Mouse (Mus musculus) cerebellum, adult 2 months (tissue): ENCODE measurements around the gene Ctsw. TPM values are rescaled to one million over a fixed set of nuclear protein-coding genes. Genes with fewer than 3 reads are reported as not detected.
A peak's percentile ranks its signal among the peaks of the same experiment; 100 is the strongest.
"Not testable (repeated sequence)": the region's sequence is repeated elsewhere in the genome, so short reads cannot be mapped to it uniquely, and the experiment has no call there.

ENCODE experiments used
- DNase-seq, 2 experiments: peaks; one replicate each; pipeline ENCODE4 v3.0.0; 2021
- H3K27ac ChIP-seq: fragments of 200-500 bp; 2 replicates; pipeline ENCODE4 v1.5.1; 2012; ENCODE audit warnings: low read length, control low read depth, inconsistent platforms; ENCODE audit not compliant: insufficient read depth
- H3K27me3 ChIP-seq: fragments of 200-500 bp; 2 replicates; pipeline ENCODE4 v1.6.1; 2012; ENCODE audit warnings: inconsistent platforms, mild to moderate bottlenecking, low read length, moderate library complexity; ENCODE audit not compliant: control insufficient read depth, insufficient read depth
- H3K4me1 ChIP-seq: fragments of 200-500 bp; 2 replicates; pipeline ENCODE4 v1.6.1; 2011; ENCODE audit warnings: low read length; ENCODE audit not compliant: control insufficient read depth, insufficient read depth
- H3K4me3 ChIP-seq: fragments of 200-500 bp; replicated peaks from 2 replicates; pipeline ENCODE3; 2011; ENCODE audit warnings: mild to moderate bottlenecking, low read depth, low read length, control low read depth; ENCODE audit not compliant: insufficient read depth
- CTCF ChIP-seq: fragments of 200-500 bp; IDR thresholded peaks from 2 replicates; pipeline ENCODE4 v1.5.1; 2011; ENCODE audit warnings: low read depth, mild to moderate bottlenecking, control low read depth, low read length, moderate library complexity, borderline replicate concordance; ENCODE audit not compliant: insufficient read depth
- POLR2A ChIP-seq: fragments of 200-500 bp; IDR thresholded peaks from 2 replicates; pipeline ENCODE4 v1.6.1; 2011; ENCODE audit warnings: low read length, control low read depth, borderline replicate concordance; ENCODE audit not compliant: insufficient read depth
- WGBS: fragments of 180-500 bp; shearing (Covaris S2); methylation state at CpG from one replicate; pipeline ENCODE4 v1.1.7; 2018; 5-methylcytosine and 5-hydroxymethylcytosine counted together
- polyA plus RNA-seq: library from polyadenylated mRNA; depleted of rRNA; stranded (reverse); fragments of >200 nt; gene quantifications from 2 replicates; pipeline ENCODE4 v1.2.3, GENCODE M21; 2012

Ctsw gene
- polyA plus RNA-seq, 1 experiment: 1.5 TPM

DNA sequence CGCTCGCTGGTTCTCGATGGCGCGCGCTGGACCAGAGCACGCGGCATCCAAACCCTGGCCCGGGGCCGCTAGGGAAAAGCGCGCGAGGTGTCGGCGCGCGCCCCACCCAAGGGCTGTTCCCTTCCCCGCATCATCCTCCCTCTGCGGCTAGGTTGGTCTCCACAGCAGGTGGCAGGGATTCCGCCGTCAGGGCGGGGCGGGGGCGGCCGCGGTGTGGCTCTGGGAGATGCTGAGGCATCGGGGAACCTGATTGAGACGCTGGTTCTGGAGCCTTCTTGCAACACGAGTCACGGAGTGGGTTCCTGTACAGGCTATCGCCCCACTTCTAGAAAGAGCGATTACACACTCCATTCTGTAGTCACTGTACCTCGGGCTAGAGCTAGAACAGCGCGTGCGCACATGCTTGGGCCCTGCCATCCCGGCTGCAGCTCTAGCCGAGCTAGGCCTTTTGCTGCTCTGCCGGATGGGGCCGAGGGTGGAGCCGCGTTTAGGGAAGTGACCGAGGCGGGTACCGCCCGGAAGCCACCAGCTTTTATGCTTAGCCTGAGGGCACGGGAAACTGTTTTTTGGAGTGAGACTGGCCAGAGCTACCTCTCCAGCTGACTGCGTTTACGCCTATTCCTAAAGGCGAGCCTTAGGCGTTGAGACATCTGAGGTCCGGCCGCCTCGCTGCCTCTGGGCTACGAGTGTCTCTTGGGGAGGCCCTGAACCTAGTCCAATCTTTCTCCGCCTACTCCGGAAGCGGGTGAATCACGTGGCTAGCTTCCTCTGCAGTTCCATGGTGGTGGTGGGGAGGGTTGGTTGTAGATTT lies 22.8 kb upstream of the Ctsw start:
- TF ChIP-seq POLR2A (peak; percentile 42; the same call in 1 of the 2 replicates), CTCF (no peak)
- DNase-seq: peak; percentile 83 to 85
- Histone ChIP-seq H3K27me3 (no peaks in the 10 kb centered on the region), H3K4me1 (peaks cover 12% of the 10 kb centered on the region), H3K4me3 (peak overlapping the region; percentile 88), H3K27ac (peak overlapping the region; percentile 69)
- under 1% methylated on average over 59 of the region's 59 CpGs for WGBS

DNA sequence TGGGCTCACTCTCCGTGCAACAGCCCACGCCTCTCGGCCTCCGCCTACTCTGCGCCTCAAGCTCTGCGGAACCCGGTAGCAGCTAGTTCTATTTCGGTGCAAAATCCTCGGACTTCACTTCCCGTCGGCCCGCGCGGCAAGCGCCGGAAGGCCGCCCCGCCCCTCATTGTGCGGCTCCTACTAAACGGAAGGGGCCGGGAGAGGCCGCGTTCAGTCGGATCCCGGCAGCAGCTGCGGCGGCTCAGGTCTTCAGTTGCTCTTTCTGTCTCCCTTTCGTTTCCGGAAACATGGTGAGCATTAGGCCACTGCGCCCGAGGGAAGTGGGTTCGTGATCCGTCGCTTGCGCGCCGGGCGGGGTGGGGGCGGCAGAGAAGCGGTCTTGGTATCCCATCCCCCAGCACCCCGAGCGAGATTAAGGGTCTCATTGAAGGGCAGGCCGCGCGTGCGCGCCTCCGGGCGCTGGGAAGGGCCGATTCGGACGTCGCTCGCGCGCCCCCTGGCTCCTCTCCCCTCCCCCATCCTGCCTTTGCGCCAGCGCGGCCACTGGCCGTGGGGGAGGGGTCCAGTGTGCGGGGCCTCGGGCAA lies 22.1 kb upstream of the Ctsw start, which contains the start of gene Cfl1:
Gene Cfl1 (plus strand): TSS at position 143 of the 585 bp plus-strand sequence.
- Histone ChIP-seq H3K4me1 (peaks cover 17% of the 10 kb centered on the region), H3K27me3 (no peaks in the 10 kb centered on the region), H3K27ac (peak within 1 kb of the TSS; percentile 92), H3K4me3 (peak within 1 kb of the TSS; percentile 88)
- TF ChIP-seq CTCF: no peak
- peak; percentile 89 for TF ChIP-seq POLR2A
- peak; percentile 94 to 97 for DNase-seq
- WGBS: 1% methylated on average over 62 of the region's 62 CpGs

DNA sequence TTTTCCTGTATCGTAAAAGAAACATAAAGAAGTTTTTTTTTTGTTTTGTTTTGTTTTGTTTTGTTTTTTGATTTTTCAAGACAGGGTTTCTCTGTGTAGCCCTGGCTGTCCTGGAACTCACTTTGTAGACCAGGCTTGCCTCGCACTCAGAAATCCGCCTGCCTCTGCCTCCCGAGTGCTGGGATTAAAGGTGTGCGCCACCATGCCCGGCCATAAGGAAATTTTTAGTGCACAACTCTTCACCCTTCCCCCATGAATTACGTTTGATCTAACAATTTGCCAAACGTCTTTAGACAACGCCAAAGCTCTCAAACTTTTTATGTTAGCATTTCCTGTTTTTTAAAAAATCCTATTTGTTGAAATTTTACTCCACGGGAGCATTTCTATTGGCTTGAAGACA lies 21.4 kb upstream of the Ctsw start:
- not testable (repeated sequence) for H3K27me3 ChIP-seq, H3K27ac ChIP-seq, H3K4me3 ChIP-seq
- peaks cover 24% of the 10 kb centered on the region for H3K4me1 ChIP-seq
- DNase-seq: peak in 1 of 2 experiments; percentile 34
- WGBS: 22% methylated on average over 10 of the region's 10 CpGs

DNA sequence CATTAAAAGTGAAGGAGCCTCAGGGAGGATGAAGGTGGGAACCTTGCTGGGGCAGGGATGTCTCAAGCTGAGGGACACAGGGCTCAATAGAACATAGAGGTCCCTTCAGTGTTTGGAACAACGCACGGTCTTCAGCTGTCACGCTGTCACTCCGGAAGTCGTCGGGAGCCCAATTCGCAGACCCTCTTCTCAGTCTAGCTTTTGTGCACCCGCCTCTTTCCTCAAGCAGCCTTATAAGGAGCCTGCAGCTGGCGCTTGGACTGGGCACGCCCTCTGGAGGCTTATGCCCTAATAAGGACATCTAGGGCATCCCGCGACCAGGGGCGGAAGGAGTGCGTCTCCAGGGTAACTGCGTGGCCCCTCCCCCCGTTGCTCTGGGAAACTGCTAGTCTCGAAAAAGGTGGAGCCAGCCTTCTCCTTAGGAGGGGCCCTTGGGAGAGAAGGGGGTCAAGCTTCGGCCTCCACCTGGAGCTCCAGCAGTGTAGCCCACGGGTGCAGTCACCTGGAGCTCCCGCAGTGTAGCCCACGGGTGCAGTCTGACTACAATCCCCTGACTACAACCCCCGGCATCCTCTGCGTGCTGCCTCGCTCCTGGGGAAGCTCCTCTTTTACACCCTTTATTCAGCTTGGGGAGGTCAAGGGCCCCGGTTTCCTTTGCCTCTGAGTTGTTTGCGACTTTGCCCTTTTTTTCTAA lies 20.7 kb upstream of the Ctsw start:
- Histone ChIP-seq H3K4me3 (peak overlapping the region; percentile 68), H3K27me3 (no peaks in the 10 kb centered on the region), H3K4me1 (peaks cover 29% of the 10 kb centered on the region), H3K27ac (peak overlapping the region; percentile 92)
- under 1% methylated on average over 26 of the region's 26 CpGs for WGBS
- DNase-seq: peak; percentile 96 to 97
- TF ChIP-seq POLR2A (peak; percentile 64; the same call in 1 of the 2 replicates), CTCF (no peak)

DNA sequence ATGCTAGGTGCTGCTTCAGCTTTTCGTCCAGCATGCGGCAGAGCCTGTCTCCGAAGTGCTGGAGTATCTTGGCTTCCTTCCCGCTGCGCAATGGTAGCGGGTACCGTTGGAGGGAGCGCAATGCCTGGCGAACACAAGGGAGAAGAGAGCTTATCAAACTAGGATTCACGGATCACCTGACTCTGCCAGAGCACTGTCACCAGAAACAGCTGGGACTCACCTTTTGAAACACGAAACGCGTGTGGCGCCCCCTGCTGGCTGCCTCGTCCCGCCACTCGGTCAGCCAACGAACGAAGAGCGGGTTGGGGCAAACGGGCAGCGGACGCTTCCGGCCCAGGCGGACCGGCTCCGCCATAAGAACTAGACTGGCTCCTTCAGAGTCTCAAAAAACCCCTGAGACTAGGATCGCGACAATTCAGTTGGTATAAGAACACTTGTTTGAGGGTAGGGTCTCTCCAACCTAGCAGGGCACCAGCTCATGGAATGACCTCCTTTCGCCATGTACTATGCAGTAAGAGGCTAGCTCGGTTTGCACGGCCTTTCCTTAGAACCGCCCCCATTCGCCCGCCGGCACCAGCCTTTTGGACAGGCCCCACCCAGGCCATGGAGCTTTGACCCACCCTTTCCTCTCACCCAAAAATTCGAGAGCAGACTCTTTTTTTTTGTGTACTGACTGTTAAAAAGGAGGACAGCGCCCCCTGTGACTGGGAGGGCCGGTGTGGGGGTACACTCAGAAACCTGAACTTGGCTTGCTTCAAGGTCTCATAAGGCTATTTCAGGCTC lies 19.7 kb upstream of the Ctsw start, which contains the start of gene Mus81:
Gene Mus81 (minus strand): TSS at position 635 of the 783 bp plus-strand sequence.
- Histone ChIP-seq H3K27me3 (no peaks in the 10 kb centered on the region), H3K4me3 (peak within 1 kb of the TSS; percentile 68), H3K27ac (peak within 1 kb of the TSS; percentile 92), H3K4me1 (peaks cover 38% of the 10 kb centered on the region)
- DNase-seq: peak; percentile 97 to 98
- under 1% methylated on average over 39 of the region's 39 CpGs for WGBS
- TF ChIP-seq POLR2A: peak; percentile 83; the same call in 1 of the 2 replicates
- TF ChIP-seq CTCF: peak; percentile 78

DNA sequence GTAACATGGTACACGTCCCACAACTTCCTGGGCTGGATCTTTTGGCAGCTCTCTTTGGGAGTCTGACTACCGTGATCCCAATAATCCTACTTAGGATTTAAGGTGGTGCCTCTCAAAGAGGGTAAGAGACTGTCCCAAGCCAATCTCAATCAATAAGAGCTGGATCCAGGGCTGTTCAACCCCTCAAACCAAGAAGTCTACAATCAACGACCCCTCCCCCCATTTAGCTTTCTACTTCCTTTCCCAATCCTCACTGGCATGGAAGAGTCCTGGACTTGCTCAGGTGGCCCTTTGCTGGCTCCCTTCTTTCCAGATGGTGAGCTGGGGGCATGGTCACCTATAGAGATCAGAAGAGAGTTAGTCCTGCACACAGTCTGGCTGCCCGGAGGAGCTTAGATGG lies 18.5 kb upstream of the Ctsw start:
- Histone ChIP-seq H3K27ac (peak overlapping the region; percentile 90), H3K27me3 (no peaks in the 10 kb centered on the region), H3K4me1 (peaks cover 39% of the 10 kb centered on the region), H3K4me3 (peak overlapping the region; percentile 66)
- DNase-seq: no peak
- TF ChIP-seq CTCF: no peak
- no peak for TF ChIP-seq POLR2A
- WGBS: 30% methylated on average over 4 of the region's 4 CpGs

DNA sequence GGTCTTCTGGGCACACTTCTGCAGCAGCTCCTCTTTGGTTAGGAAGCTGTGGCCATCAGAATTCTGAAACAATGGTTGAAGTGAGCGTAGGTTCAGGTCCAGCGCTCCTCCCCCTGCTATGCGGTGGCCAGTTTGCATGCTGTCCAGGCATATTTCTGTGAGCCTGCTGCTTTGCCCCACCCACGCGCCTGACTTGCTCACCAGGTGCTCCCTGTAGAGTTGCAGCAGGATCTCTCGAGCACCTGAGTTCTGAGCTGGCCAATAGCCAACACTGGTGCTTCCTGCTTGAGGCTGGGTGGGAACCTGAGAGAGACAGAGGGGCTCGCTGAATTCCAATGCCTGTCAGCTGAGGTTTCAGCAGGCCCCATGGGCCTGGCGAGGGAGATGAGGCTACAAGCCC lies 18.0 kb upstream of the Ctsw start:
- Histone ChIP-seq H3K27me3 (no peaks in the 10 kb centered on the region), H3K27ac (peak overlapping the region; percentile 90), H3K4me1 (peaks cover 39% of the 10 kb centered on the region), H3K4me3 (peak overlapping the region; percentile 31)
- peak; percentile 22; the same call in 1 of the 2 replicates for TF ChIP-seq POLR2A
- TF ChIP-seq CTCF: no peak
- WGBS: 6% methylated on average over 8 of the region's 8 CpGs
- peak; percentile 81 to 84 for DNase-seq
